Mouse (Mus musculus): Measurements from ENCODE around the gene 3110021N24Rik.

3110021N24Rik gene

GRCm38 (mm10) chr4:108796701-108797100 lies 77.3 kb downstream of the 3110021N24Rik start:
- no peak for DNase-seq (ENCODE audit: low spot score)

GRCm38 (mm10) chr4:108798083-108798830 lies 78.8 kb downstream of the 3110021N24Rik start:
- DNase-seq (ENCODE audit: low spot score) = peak; percentile 65

GRCm38 (mm10) chr4:108803535-108803934 lies 84.1 kb downstream of the 3110021N24Rik start:
- DNase-seq (ENCODE audit: low spot score) = no peak

- DNase-seq (ENCODE audit: low spot score) = no peak
Measured at GRCm38 (mm10) chr4:108811142-108811541, 91.7 kb downstream of the 3110021N24Rik start.

- no peak for DNase-seq (ENCODE audit: low spot score)
Measured at GRCm38 (mm10) chr4:108811550-108811949, 92.1 kb downstream of the 3110021N24Rik start.

- DNase-seq (ENCODE audit: low spot score) = no peak
Measured at GRCm38 (mm10) chr4:108825677-108826076, 106.2 kb downstream of the 3110021N24Rik start.

- DNase-seq (ENCODE audit: low spot score) = no peak
Measured at GRCm38 (mm10) chr4:108826096-108826495, 106.6 kb downstream of the 3110021N24Rik start.

GRCm38 (mm10) chr4:108826643-108827042 lies 107.2 kb downstream of the 3110021N24Rik start:
- no peak for DNase-seq (ENCODE audit: low spot score)

- DNase-seq (ENCODE audit: low spot score) = no peak
Measured at GRCm38 (mm10) chr4:108830698-108831097, 111.2 kb downstream of the 3110021N24Rik start.

All from ovary, postnatal 36 days (tissue).